Mouse (Mus musculus) brain, embryonic 18.5 days (tissue): ENCODE data around the gene Runx2.

Experiments
- DNase-seq: peaks from one replicate; pipeline ENCODE4 v3.0.0-alpha.2; 2012; ENCODE audit warnings: low read depth, low spot score

Gene Runx2

DNA sequence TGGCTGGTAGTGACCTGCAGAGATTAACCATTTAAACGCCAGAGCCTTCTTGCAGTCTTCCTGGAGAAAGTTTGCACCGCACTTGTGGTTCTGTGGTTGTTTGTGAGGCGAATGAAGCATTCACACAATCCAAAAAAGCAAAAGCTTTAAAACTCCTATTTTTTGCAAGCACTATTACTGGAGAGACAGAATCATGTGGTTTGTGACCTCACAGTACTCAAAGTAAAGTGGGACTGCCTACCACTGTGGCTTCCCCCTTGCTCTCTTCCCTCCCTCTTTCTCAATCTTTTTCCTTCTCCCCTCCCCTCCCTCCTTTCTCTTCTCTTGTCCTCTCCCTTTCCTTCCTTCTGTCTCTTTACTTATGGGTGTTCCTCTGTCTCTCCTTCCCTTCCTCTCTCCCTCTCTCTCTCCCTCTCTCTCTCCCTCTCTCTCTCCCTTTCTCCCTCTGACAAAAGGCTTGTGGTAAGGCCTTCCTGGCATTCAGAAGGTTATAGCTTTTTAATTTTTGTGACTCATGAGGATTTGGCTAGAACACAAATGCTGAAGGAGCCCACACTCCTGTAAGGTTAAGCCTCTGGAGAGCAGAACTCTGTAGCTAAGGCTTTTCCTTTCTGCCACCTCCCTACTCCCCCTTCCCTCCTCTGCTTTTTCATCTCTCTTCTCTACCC lies at the start of gene Runx2:
TSS of gene Runx2 (minus strand) at position 290 of the 668 bp plus-strand sequence.
- no peak for DNase-seq

DNA sequence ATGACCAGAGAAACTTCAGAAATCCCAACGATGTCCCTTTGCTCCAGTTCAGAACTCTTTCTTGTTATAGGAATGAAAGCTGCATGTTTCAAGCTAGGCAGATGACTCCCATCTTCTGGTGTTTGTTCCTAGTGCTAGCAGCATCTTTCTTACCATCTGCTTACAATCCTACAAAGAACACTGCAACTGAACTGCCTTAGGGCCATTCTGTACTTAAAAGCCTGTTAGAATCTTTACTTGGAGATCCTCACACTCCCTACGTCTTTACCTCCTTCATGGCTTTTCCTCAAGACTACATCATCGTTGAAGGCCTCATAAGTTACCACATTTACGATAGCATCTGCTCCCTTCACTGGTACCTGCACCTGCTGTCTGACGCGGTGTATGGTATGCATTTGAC lies 48.6 kb upstream of the Runx2 start:
- no peak for DNase-seq

DNA sequence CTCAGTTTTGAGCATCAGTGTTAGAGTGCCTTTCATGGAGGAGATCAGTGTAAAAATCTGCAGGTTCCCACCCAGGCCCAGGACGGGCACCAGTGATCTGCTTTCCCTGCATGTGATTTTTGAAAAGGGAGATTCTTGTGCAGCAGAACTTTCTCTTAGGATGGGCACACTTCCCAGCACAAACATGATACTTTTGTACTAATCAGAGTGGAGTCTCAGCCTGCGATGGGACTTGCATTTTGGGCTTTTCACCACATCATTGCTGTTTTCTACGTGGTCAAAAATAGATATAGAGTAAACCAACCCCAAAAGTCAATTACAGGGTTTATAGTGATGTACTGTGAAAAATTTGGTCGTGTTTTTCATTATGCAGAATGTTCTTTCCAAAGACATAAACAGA lies 27.6 kb upstream of the Runx2 start:
- no peak for DNase-seq

GRCm38 (mm10) chr17:44831201-44831600 lies 16.6 kb upstream of the Runx2 start:
- DNase-seq: no peak

DNA sequence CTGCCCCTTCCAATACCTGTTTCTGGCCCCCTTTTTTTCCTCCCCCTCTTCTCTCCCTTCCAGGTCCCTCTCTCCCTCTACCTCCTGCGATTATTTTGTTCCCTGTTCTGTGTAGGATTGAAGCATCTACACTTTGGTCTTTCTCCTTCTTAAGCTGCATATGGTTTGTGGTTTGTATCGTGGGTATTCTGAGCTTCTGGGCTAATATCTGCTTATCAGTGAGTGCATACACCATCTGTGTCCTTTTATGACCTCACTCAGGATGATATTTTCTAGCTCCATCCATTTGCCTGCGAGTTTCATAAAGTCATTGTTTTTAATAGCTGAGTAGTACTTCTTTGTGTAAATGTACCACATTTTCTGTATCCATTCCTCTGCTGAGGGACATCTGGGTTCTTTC lies 15.0 kb upstream of the Runx2 start:
- no peak for DNase-seq

DNA sequence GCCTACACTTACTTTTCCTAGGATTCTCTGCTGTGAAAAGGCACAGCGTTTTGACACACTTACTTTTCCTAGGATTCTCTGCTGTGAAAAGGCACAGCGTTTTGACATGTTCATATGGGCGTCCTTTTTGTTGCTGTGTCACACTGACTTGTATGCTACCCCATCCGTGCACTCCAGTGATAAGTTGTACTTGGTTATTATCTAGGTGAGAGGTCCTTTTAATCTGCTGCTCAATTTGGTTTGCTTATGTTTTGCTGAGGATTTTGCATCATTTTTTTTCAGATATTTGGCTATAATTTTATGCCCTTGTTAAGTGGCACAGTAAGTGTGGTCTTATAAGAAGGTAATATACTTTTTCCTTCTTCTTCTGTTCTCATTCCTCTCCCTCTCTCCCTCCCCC lies 13.4 kb upstream of the Runx2 start:
- no peak for DNase-seq

- no peak for DNase-seq
Measured at GRCm38 (mm10) chr17:44827124-44827523, 12.5 kb upstream of the Runx2 start.

GRCm38 (mm10) chr17:44821940-44822339 lies 7.3 kb upstream of the Runx2 start:
- DNase-seq: no peak

DNA sequence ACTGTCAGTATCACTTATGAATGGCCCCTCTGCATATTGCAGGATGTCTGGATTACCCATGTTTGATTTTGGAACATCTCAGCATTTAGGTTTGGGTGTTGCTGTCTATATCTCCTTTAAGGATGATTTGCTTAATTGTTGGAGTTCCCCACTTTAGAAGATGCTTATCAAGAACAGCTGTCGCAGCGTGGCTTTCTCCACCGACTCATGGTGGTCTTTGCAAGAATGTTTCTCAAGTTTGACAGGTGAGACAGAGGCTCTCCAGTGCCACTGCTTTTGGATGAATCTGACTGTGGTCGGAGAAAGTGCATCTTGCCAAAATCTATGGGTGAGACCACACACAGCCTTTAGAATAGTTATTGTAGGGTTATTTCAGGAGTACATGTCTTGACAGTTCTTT lies 5.2 kb upstream of the Runx2 start:
- DNase-seq: no peak

GRCm38 (mm10) chr17:44818825-44819224 lies 4.2 kb upstream of the Runx2 start:
- no peak for DNase-seq

DNA sequence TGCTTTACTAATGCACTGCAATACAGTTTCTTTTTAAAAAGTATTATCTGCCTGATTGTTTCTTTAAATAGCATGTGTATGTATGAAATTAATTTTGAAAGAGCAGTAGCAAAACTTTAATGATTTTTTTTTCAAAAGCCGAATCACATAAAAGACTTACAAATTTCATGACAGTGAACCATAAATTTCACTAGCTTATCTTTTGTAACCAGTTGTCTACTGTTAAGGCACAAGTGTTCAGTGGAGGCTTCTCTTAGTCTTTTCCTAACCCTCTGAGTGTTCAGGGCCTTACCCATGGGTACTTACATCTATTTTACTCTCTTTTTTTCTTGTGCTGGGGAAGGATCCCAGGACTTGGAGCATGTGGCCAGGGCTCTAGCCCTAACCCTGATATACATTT lies 7.6 kb downstream of the Runx2 start:
- DNase-seq: no peak

- DNase-seq: no peak
Measured at GRCm38 (mm10) chr17:44797331-44797730, 17.3 kb downstream of the Runx2 start.

- DNase-seq: no peak
Measured at GRCm38 (mm10) chr17:44792218-44792917, 22.2 kb downstream of the Runx2 start.

DNA sequence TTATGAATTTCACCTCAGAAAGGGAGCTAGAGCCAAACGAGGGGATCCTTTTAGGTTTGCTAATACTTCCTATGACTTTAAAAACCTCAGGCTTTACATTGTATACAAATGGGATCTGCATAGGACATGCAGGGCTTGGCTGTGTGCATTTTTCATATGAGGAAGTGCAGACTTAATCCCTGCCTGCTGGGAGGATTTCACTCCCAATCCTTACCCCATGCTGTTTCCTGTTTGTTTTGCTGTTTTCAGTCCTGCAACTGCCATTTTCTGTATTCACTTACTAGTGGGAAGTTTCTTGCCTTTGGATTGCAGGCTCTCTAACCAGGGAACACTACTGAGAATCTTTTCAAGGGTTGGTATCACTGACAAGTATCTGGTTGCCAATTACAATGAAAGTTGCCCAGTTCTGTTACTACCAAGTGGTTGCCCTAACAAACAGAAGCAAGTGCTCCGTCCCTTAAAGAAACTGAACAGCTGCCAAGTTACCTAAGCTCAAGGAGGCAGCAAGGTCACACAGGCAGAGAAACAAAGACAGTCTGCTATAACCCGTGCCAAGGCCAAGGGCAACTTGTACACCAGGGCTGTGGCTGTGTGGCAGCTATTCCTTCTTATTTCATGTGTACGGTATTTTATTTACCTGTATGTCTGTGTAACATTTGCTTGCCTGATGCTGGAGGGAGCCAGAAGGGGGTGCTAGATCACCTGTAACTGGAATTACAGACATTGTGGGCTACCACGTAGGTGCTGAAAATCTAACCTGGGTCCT lies 25.4 kb downstream of the Runx2 start:
- DNase-seq: no peak

DNA sequence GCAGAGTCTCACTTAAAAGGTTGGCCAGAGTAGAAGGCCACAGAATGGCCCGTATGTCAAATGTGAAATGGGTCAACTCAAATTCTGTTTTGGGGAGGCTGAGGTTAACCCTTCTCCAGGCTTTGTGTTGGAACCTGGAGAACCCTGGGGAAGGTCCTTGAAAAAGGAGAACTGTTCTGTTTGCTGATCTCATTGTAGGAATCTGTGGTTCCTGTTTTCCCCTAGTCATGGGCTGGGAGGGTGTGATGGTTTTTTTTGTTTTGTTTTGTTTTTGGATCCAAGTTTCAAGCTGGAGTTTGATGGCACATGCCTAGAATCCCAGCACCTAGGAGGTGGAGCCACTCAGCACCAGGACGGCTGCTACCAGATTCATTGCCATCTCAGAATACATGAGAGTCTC lies 31.5 kb downstream of the Runx2 start:
- DNase-seq: no peak

GRCm38 (mm10) chr17:44782366-44782765 lies 32.2 kb downstream of the Runx2 start:
- DNase-seq: no peak

GRCm38 (mm10) chr17:44780353-44780752 lies 34.2 kb downstream of the Runx2 start:
- DNase-seq: no peak

DNA sequence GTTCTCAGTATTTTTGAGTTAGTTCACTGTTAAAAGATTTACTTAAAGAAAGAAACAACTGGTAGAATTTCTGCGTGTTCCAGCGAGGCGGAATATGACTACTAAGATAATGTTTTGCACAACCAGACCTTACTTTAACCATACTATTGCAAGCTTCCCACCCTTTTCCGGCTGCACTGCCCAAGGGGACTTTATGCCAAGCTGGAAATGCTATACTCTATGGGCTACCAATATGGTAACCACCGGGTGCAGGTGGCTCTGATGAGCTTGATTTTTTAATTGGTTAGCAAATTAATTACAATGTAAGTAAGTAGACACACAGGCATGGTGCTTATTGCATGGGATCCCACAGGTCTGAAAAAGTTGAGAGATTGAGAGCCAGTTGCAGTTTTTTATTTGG lies 36.5 kb downstream of the Runx2 start:
- no peak for DNase-seq

- peak; percentile 45 for DNase-seq
Measured at GRCm38 (mm10) chr17:44777337-44777804, 37.2 kb downstream of the Runx2 start.

- peak; percentile 89 for DNase-seq
Measured at GRCm38 (mm10) chr17:44776738-44777270, 37.8 kb downstream of the Runx2 start, which contains the start of gene Supt3. Gene Supt3, plus strand, starts transcription at chr17:44777152.

GRCm38 (mm10) chr17:44772576-44772975 lies 42.0 kb downstream of the Runx2 start:
- DNase-seq: no peak

DNA sequence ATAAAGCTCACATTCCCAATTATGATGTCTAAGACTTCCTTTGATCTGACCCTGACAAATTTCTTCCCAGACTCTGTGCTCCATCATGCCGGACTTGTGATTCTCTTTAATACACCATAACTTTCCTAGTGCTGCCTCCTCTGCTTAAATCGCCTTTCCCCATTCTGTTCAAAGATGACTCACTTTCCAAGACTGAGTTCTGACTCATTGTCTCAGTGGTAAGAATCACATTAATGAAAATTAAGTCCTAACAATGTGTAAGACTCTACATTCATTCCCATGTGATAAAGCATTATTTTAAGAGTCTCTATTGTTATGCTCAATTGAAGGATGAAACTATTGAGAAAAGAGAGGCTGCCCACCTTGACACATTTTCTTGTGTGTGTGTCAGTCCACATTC lies 43.7 kb downstream of the Runx2 start:
- DNase-seq: no peak
